Mouse (Mus musculus) limb, embryonic 10.5 days (tissue): ENCODE measurements at regions not wholly inside any gene's neighbourhood (a gene's known extent, or its start where the extent isn't known, plus 50 kb on each side); places are given as distances from the start of the nearest gene placed in this dataset.
"Not testable (repeated sequence)": the region's sequence is repeated elsewhere in the genome, so short reads cannot be mapped to it uniquely, and the experiment has no call there.

Experiments used
- DNase-seq: peaks from one replicate; pipeline ENCODE4 v3.0.0-alpha.2; 2017; ENCODE audit warnings: low spot score
- H3K27ac ChIP-seq: fragments of 300-500 bp; sonication (generic); 2 replicates; pipeline ENCODE4 v1.5.1; 2016; ENCODE audit warnings: mild to moderate bottlenecking
- H3K27me3 ChIP-seq: fragments of 300-500 bp; sonication (generic); 2 replicates; pipeline ENCODE4 v1.6.1; 2016; ENCODE audit warnings: low read depth, mild to moderate bottlenecking; ENCODE audit not compliant: poor library complexity, severe bottlenecking
- H3K36me3 ChIP-seq: fragments of 300-500 bp; sonication (generic); 2 replicates; pipeline ENCODE4 v1.6.1; 2016; ENCODE audit warnings: mild to moderate bottlenecking, moderate library complexity
- H3K4me1 ChIP-seq: fragments of 300-500 bp; sonication (generic); 2 replicates; pipeline ENCODE4 v1.6.1; 2016
- H3K4me3 ChIP-seq: fragments of 300-500 bp; sonication (generic); 2 replicates; pipeline ENCODE4 v1.5.1; 2016; ENCODE audit warnings: mild to moderate bottlenecking, moderate library complexity
- H3K9me3 ChIP-seq: fragments of 300-500 bp; sonication (generic); replicated peaks from 2 replicates; pipeline ENCODE4 v1.6.1; 2016; ENCODE audit warnings: mild to moderate bottlenecking
- WGBS: fragments of 180-500 bp; shearing (Covaris S2); methylation state at CpG from one replicate; pipeline ENCODE4 v1.1.7; 2016; 5-methylcytosine and 5-hydroxymethylcytosine counted together

GRCm38 (mm10) chr6:7374629-7375028, 180.1 kb upstream of the Tac1 start:
- Histone ChIP-seq H3K27me3 (no peaks in the 10 kb centered on the region), H3K4me1 (no peaks in the 10 kb centered on the region), H3K4me3 (no peak overlapping the region), H3K27ac (no peak overlapping the region), H3K9me3 (no peaks in the 10 kb centered on the region), H3K36me3 (no peaks in the 10 kb centered on the region)
- no peak for DNase-seq
- 67% methylated on average over 4 of the region's 4 CpGs for WGBS

- Histone ChIP-seq H3K27me3 (no peaks in the 10 kb centered on the region), H3K4me3 (no peak overlapping the region), H3K36me3 (no peaks in the 10 kb centered on the region), H3K9me3 (no peaks in the 10 kb centered on the region), H3K4me1 (no peaks in the 10 kb centered on the region), H3K27ac (no peak overlapping the region)
- WGBS, result 86% methylated on average over 2 of the region's 2 CpGs
- no peak for DNase-seq
Observed at GRCm38 (mm10) chr6:7375851-7376250, 178.8 kb upstream of the Tac1 start.

- no peaks in the 10 kb centered on the region for H3K9me3 ChIP-seq
- no peaks in the 10 kb centered on the region for H3K4me1 ChIP-seq
- 80% methylated on average over 5 of the region's 5 CpGs for WGBS
- H3K4me3 ChIP-seq, result no peak overlapping the region
- DNase-seq, result no peak
- H3K27me3 ChIP-seq, result no peaks in the 10 kb centered on the region
- H3K27ac ChIP-seq, result no peak overlapping the region
- no peaks in the 10 kb centered on the region for H3K36me3 ChIP-seq
Observed at GRCm38 (mm10) chr6:7378651-7379050, 176.0 kb upstream of the Tac1 start.

GRCm38 (mm10) chr6:7424731-7425130, 129.9 kb upstream of the Tac1 start:
- 36% methylated on average over 2 of the region's 2 CpGs for WGBS
- no peak overlapping the region for H3K4me3 ChIP-seq
- no peaks in the 10 kb centered on the region for H3K36me3 ChIP-seq
- H3K9me3 ChIP-seq, result no peaks in the 10 kb centered on the region
- no peaks in the 10 kb centered on the region for H3K4me1 ChIP-seq
- no peak overlapping the region for H3K27ac ChIP-seq
- no peaks in the 10 kb centered on the region for H3K27me3 ChIP-seq
- DNase-seq, result no peak

- H3K4me3 ChIP-seq, result no peak overlapping the region
- H3K36me3 ChIP-seq, result no peaks in the 10 kb centered on the region
- H3K27ac ChIP-seq, result no peak overlapping the region
- no peaks in the 10 kb centered on the region for H3K9me3 ChIP-seq
- no peak for DNase-seq
- WGBS, result 40% methylated on average over 3 of the region's 3 CpGs
- no peaks in the 10 kb centered on the region for H3K4me1 ChIP-seq
- H3K27me3 ChIP-seq, result no peaks in the 10 kb centered on the region
Observed at GRCm38 (mm10) chr6:7441725-7442124, 113.0 kb upstream of the Tac1 start.

- H3K4me3 ChIP-seq, H3K36me3 ChIP-seq, DNase-seq, H3K27me3 ChIP-seq, H3K4me1 ChIP-seq, H3K27ac ChIP-seq, H3K9me3 ChIP-seq: not testable (repeated sequence)
- 67% methylated on average over 3 of the region's 3 CpGs for WGBS
Observed at GRCm38 (mm10) chr6:7442286-7442685, 112.4 kb upstream of the Tac1 start.

GRCm38 (mm10) chr6:7455881-7456280, 98.8 kb upstream of the Tac1 start:
- Histone ChIP-seq H3K9me3 (no peaks in the 10 kb centered on the region), H3K27ac (no peak overlapping the region), H3K4me3 (no peak overlapping the region), H3K4me1 (no peaks in the 10 kb centered on the region), H3K27me3 (no peaks in the 10 kb centered on the region), H3K36me3 (no peaks in the 10 kb centered on the region)
- WGBS, result 94% methylated on average over 3 of the region's 3 CpGs
- DNase-seq, result no peak

GRCm38 (mm10) chr6:7463896-7464295, 90.8 kb upstream of the Tac1 start:
- Histone ChIP-seq H3K4me3 (no peak overlapping the region), H3K4me1 (no peaks in the 10 kb centered on the region), H3K36me3 (no peaks in the 10 kb centered on the region), H3K9me3 (no peaks in the 10 kb centered on the region), H3K27ac (no peak overlapping the region), H3K27me3 (no peaks in the 10 kb centered on the region)
- WGBS, result 93% methylated on average over 2 of the region's 2 CpGs
- DNase-seq, result no peak

GRCm38 (mm10) chr6:7464346-7464745, 90.3 kb upstream of the Tac1 start:
- Histone ChIP-seq H3K36me3 (no peaks in the 10 kb centered on the region), H3K27me3 (no peaks in the 10 kb centered on the region), H3K9me3 (no peaks in the 10 kb centered on the region), H3K4me3 (no peak overlapping the region), H3K4me1 (no peaks in the 10 kb centered on the region), H3K27ac (no peak overlapping the region)
- DNase-seq, result no peak
- 84% methylated on average over 2 of the region's 2 CpGs for WGBS

- Histone ChIP-seq H3K27me3 (no peaks in the 10 kb centered on the region), H3K36me3 (no peaks in the 10 kb centered on the region), H3K4me3 (no peak overlapping the region), H3K27ac (no peak overlapping the region), H3K4me1 (peaks cover 5% of the 10 kb centered on the region; the same call in 1 of the 2 replicates), H3K9me3 (no peaks in the 10 kb centered on the region)
- DNase-seq, result no peak
- 63% methylated on average over 7 of the region's 7 CpGs for WGBS
Observed at GRCm38 (mm10) chr6:7472366-7473026, 82.2 kb upstream of the Tac1 start.

- no peaks in the 10 kb centered on the region for H3K36me3 ChIP-seq
- no peak overlapping the region for H3K27ac ChIP-seq
- H3K9me3 ChIP-seq, result no peaks in the 10 kb centered on the region
- no peak for DNase-seq
- H3K4me1 ChIP-seq, result peaks cover 5% of the 10 kb centered on the region; the same call in 1 of the 2 replicates
- WGBS, result 52% methylated on average over 3 of the region's 3 CpGs
- H3K27me3 ChIP-seq, result no peaks in the 10 kb centered on the region
- H3K4me3 ChIP-seq, result no peak overlapping the region
Observed at GRCm38 (mm10) chr6:7473730-7474129, 80.9 kb upstream of the Tac1 start.

- no peaks in the 10 kb centered on the region for H3K36me3 ChIP-seq
- H3K4me1 ChIP-seq, result peaks cover 5% of the 10 kb centered on the region; the same call in 1 of the 2 replicates
- no peak overlapping the region for H3K27ac ChIP-seq
- no peaks in the 10 kb centered on the region for H3K27me3 ChIP-seq
- WGBS, result 100% methylated on average over 1 of the region's 1 CpGs
- H3K9me3 ChIP-seq, result no peaks in the 10 kb centered on the region
- H3K4me3 ChIP-seq, result no peak overlapping the region
- DNase-seq, result no peak
Observed at GRCm38 (mm10) chr6:7476907-7477306, 77.8 kb upstream of the Tac1 start.

GRCm38 (mm10) chr6:7494299-7494698, 60.4 kb upstream of the Tac1 start:
- WGBS, result 49% methylated on average over 2 of the region's 2 CpGs
- H3K4me3 ChIP-seq, result no peak overlapping the region

GRCm38 (mm10) chr6:7496766-7497165, 57.9 kb upstream of the Tac1 start:
- H3K4me3 ChIP-seq, result no peak overlapping the region
- no peaks in the 10 kb centered on the region for H3K9me3 ChIP-seq
- H3K36me3 ChIP-seq, result no peaks in the 10 kb centered on the region
- H3K4me1 ChIP-seq, result peaks cover 8% of the 10 kb centered on the region
- DNase-seq, result peak; percentile 30
- H3K27me3 ChIP-seq, result no peaks in the 10 kb centered on the region
- WGBS, result 36% methylated on average over 3 of the region's 3 CpGs
- no peak overlapping the region for H3K27ac ChIP-seq

More at GRCm38 (mm10) chr6:7494299-7494698, 60.4 kb upstream of the Tac1 start:
- Histone ChIP-seq H3K27me3 (no peaks in the 10 kb centered on the region), H3K27ac (no peak overlapping the region), H3K9me3 (no peaks in the 10 kb centered on the region), H3K4me1 (peaks cover 8% of the 10 kb centered on the region), H3K36me3 (no peaks in the 10 kb centered on the region)
- DNase-seq, result no peak
